Mouse (Mus musculus) MEL (cell line): ENCODE measurements around the gene Gk5.

Experiments used
- POLR2A ChIP-seq, 2 experiments: IDR thresholded peaks; 2 replicates each; pipeline ENCODE4 v1.6.1; 2011 to 2012; ENCODE audit warnings: low read length in 2 of 2, mild to moderate bottlenecking in 2 of 2, control low read depth in 1 of 2, improper control_type of control experiment in 1 of 2, low read depth in 1 of 2, moderate library complexity in 1 of 2; ENCODE audit not compliant: control insufficient read depth in 1 of 2, insufficient read depth in 1 of 2, poor library complexity in 1 of 2
- RAD21 ChIP-seq: IDR thresholded peaks from 2 replicates; pipeline ENCODE4 v1.6.1; 2011; ENCODE audit warnings: mild to moderate bottlenecking, low read depth, low read length, improper control_type of control experiment
- SIN3A ChIP-seq: IDR thresholded peaks from 2 replicates; pipeline ENCODE4 v1.6.1; 2012; ENCODE audit warnings: low read length, improper control_type of control experiment, inconsistent platforms
- TCF12 ChIP-seq: IDR thresholded peaks from 2 replicates; pipeline ENCODE4 v1.6.1; 2014; ENCODE audit warnings: low read depth, mild to moderate bottlenecking, inconsistent platforms, low read length, improper control_type of control experiment, moderate library complexity

GRCm38 (mm10) chr9:96142499-96142898 is 23.3 kb downstream of the Gk5 start:
- no peak for TF ChIP-seq POLR2A (IDR thresholded peaks at IDR 0.05; ENCODE audit: control insufficient read depth in 1 of 2, insufficient read depth in 1 of 2, low read depth in 1 of 2, low read length in 2 of 2, poor library complexity in 1 of 2)
- TF ChIP-seq RAD21, result no peak
- no peak for TF ChIP-seq SIN3A
- no peak for TF ChIP-seq TCF12
